Mouse (Mus musculus) kidney, postnatal 10 days (tissue): Measurements from ENCODE around the gene Tarbp1.

Experiments
- DNase-seq: peaks from one replicate; pipeline ENCODE4 v3.0.0; 2021; ENCODE audit warnings: mixed read lengths

The Tarbp1 gene

GRCm38 (mm10) chr8:126474299-126475187 lies at the start of gene Tarbp1:
TSS of gene Tarbp1 (minus strand) at chr8:126475065.
- DNase-seq, result peak; percentile 94

DNA sequence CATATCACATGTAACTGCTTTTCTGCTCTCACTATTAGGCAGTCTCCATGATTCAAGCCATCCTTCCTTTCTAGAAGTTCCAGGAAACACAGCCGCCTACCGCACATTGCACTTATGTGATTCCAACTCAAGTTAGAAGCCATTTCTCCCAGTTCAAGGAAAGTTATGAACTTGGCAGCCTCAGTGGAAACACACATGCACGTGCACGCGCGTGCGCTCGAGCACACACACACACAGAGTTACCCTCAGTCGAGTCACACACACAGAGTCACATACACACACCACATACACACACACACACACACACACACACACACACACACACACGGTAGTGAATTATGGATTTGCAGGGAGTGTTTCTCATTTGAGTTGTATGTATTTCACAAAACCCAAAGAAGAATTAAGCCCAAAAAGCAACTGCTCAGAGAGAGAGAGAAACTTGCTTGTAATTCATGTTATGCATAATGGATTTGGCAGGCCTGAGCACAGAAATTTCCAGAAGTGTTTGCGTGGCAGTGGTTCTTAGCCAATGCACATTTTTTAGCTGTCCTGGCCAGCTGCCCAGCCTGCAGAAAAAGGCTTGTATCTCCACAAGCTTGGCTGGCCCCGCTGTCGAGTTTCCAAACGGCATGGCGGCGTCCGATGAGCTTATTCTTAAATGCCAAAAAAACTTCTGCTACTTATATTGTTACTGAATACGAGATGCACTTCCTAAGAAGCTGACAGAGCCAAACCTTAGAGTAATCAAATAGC lies 49.5 kb upstream of the Tarbp1 start:
- peak; percentile 95 for DNase-seq

- no peak for DNase-seq
Observed at GRCm38 (mm10) chr8:126523060-126523574, 48.3 kb upstream of the Tarbp1 start.

GRCm38 (mm10) chr8:126519447-126519975 lies 44.6 kb upstream of the Tarbp1 start:
- no peak for DNase-seq

DNA sequence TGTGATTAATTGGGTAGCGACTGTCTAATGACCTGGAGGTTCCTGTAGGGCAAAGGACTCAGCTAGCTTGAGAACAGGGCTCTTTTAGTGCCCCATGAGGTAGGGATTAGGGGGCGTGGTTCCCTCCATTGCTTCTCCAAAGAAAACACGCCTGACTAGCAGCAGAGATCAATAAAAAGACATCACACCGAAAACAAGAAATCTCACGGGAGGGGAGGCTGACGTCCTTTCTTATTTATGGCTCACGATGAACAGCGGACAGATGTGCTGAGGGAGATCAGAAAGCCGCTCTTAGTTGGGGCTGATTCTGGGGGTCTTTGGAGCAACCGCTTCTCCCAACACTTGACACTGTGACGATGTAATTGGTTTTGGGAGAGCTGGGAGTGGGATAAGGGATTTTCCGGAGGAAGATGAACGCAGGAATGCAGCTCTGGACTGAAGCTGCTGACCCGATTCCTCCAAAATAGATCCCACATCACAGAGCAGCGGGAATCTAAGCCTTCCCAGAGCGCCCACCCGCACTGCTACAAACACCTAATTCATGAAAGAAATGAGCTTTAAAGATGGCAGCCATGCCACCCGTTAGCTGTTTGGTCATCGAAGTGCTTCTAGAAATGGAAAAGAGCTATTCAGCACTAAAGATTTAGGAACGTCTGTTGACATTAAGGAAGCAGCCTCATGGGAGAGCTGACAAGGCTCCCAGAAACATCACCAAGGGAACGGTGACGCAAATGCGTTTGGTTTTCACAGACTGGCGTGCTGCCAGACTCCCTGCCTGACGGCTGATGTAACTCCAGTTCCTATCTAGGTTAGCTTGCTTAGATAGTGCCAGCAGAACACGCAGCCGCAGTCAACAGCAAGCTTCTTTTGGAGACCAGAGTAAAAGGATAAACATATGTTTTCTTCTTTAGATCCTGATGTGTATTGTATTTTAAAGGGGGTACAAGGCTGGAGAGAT lies 42.0 kb upstream of the Tarbp1 start:
- peak; percentile 97 for DNase-seq

DNA sequence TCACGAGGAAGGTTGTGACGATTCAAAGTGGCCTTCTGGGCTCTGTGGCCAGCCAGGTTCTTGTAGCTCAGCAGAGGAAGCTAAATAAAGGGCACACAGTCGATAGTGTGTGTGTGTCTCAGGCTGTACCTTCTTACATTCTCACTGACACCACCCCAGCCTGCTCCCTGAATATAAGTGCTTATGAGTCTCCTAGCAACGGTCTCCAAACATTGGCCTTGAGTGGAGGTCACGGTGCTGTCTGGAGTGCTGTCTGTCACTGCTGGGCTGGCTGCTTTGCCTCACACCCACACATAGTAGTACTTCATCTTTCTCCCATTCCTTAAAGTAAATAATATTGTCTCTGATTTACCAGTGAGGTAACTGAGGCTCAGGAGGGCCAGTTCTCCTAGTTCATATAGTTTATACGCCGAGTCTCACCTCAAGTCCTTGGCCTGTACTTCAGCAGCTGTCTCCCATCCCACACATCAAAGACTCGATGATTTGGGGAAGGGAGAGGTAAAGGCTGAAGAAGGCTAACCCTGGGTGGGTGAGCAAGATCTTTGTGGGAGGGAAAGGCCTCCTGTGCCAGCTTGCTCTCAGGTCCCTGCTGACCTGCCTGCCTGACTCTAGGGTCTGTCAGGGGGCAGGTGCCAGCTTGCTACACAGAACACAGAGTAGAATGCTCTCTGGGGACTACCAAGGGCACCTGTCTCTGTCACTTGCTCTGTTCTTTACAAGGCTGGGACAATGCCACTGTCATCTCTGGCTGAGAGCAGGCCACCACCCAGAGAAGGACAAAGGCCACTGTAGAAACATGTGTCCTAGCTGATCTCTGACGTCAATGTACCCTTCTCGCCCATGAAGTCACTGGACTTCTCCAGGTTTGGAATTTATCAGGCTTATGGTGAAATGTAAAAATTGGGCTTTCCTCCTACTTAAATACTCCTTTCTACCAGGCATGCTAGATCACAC lies 39.4 kb upstream of the Tarbp1 start:
- no peak for DNase-seq

DNA sequence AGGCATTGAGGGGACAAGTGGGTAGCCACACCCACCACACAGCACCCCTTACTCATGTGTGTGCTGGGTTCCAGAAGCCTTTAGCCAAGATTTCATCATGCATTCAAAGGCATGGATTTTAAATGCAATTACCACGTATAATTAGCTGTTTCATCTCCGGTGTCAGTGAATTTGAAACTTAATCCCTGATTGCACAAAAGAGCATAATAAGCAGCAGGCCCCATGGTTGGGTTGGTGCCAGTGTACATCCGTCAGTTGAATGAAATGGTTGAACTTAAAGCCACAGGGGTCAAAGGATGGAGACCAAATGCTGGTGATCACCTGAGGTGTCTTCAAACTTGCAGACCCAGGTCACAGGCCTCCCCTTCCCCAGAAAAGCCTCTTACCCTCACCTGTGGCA lies 36.0 kb upstream of the Tarbp1 start:
- no peak for DNase-seq

DNA sequence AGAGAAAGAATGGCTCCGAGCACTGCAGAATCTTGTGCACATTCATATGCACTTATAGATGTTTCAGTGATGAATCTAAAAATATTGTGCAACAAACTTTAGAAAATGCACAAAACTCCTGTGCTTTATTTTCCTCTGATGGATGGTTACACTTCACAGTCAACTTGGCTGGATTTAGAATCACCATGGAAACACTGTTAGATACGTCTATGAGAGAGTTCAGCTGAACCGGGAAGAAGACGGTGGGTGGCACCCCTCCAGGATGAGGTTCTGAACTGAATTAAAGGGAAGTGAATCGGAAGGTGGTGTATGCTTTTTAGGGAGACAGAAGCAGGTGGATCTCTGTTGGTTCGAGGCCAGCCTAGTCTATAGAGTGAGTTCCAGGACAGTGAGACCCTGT lies 34.8 kb upstream of the Tarbp1 start:
- no peak for DNase-seq

DNA sequence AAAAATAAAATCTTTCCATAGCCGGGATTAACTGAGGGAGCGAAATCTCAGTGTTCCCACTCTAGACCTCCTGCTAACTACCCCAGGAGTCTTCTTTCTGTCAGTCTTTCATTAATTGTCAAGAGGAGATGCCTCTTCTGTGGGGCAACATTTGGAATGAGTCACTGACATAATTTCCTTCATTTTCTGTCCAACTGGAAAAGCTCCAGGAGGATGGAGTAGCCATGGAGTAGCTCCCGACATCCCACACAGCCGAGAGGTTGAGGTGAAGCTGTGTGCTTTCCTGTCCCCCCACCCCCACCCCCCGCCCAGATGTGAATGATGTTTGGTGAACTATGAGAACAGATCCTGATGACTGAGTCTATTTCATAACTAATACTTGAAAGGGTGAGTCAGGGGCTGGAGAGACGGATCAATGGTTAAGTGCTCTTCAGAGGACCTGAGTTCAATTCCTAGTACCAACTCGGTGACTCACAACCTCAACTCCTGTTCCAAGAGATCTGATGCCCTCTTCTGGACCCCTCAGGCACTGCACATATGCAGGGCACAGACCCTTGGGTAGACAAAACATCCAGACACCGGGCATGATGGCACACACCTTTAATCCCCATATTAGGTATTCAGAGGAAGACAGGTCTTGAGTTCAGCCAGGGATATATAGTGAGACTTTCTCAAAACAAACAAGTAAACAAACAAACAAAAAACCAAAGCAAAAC lies 34.2 kb upstream of the Tarbp1 start:
- no peak for DNase-seq

DNA sequence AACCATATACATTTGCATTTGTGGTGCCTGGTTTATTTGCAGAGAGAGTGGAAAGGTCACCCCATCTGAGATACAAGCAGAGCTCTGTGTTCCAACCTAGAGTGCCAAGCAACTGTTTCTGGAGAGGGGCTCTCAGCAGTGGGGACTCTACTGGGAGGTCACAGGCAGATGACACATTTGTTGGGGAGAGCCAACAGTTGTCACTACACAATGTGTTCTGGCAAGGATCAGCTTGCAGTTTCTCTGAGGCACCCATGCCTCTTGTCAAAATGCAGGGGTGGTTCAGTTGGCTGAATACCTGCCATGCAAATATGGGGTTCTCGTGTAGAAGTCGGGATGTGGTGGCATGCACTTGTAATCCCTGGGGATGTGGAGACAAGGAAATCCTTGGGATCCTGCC lies 33.4 kb upstream of the Tarbp1 start:
- DNase-seq, result no peak

- DNase-seq, result no peak
Observed at GRCm38 (mm10) chr8:126504492-126505182, 29.8 kb upstream of the Tarbp1 start.

- no peak for DNase-seq
Observed at GRCm38 (mm10) chr8:126502722-126503121, 27.9 kb upstream of the Tarbp1 start.

DNA sequence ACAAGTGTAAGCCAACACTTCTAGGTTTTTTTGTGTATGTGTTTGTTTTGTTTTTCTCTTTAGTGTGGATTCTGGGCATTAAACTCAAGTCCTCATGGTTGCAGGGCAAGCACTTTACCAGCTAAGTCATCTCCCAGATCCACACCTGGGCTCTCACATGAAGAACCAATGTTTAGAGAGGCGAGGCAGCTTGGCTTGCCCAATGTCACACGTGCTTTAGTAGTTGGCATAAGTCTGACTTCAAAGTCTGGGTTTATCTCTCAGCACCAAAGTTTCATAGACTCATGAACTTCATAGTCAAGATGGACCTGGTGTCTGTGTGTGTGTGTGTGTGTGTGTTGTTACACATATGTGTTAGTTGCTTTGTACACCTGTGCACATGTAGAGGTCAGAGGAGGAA lies 24.5 kb upstream of the Tarbp1 start:
- DNase-seq, result no peak

DNA sequence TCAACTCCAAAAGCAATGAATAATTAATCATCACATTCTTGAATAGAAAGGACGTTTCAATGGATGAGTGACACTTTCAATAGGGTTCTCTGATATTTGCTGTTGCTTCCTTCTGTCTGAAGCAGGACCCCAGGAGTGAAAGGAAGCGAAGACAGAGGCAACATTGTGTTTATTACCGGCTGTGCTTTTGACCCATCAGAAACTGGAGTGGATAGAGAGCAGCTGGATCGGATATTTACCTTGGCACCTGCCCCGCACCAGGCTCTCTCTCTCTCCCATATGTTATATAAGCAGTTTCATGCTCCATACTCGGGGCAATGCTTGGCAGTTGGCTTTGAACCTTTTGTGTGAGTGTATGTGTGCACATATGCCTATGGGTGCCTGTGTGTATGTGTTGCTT lies 23.6 kb upstream of the Tarbp1 start:
- peak; percentile 42 for DNase-seq

DNA sequence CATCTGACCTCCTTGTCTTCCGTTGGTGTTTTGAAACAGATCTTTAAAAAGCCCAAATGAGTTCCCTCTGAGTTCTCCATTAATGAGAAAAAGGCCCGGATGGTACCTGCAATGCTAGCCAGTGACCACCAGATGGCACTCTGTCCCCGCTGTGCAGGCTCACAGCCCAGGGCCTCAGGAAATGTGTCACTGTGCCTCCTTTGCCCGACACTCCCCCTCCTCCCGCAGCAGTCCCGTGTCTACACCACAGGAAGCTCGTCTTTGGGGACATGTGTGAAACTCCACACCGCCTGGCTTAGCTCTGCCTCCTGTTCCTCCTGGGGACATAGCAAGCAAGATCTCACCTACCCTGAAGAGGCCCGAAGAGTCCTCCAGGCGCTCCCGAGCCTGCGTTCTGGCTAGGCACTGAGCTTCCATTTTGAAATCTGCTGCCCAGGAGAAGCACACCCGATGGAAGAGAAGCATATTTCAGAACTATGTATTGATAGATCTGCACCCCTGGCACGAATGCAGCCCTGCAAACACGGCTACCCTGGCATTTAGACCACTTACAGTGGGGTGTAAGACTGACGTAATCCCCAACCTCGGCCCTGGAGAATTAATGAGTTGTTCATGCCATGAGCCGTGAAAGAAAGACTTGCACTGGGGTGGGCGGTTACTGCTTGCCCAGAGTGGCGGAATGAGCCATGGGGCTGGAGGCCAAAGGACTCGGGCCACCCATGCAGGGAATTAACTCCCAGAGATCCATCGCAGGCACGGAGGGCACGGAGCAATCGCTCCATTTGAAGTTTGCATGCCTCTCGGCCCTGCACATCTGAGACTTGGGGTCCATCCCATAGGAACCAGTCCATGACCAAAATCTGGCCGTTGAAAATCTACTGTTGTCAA lies 22.9 kb upstream of the Tarbp1 start:
- DNase-seq, result peak; percentile 93

GRCm38 (mm10) chr8:126496915-126497314 lies 22.1 kb upstream of the Tarbp1 start:
- no peak for DNase-seq

DNA sequence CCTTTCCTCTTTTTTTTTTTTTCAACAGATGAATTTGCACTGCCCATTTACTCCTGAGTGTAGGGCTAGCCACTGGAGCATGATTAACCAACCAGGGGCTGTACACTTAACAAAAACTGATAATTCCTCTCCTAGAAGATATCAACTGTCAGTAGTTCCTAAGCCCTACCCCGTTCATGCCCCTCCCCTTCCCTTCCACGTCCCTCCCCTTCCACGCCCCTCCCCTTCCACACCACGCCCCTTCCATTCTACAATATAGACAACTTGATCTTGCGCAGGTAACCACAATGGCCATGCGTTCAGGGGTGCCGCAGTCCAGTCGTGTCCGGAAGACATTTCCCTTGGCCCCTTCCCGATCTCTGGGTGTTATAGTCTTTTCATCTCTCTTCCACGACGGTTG lies 20.6 kb upstream of the Tarbp1 start:
- no peak for DNase-seq
